Mouse (Mus musculus): Measurements from ENCODE around the gene Vmn2r36. TPM values are rescaled to one million over a fixed set of nuclear protein-coding genes. Genes with fewer than 3 reads are reported as not detected.
"Not testable (repeated sequence)": the region's sequence is repeated elsewhere in the genome, so short reads cannot be mapped to it uniquely, and the experiment has no call there.

Vmn2r36 gene
- polyA plus RNA-seq (2012; rRNA removed) = not detected in 2 replicates

DNA sequence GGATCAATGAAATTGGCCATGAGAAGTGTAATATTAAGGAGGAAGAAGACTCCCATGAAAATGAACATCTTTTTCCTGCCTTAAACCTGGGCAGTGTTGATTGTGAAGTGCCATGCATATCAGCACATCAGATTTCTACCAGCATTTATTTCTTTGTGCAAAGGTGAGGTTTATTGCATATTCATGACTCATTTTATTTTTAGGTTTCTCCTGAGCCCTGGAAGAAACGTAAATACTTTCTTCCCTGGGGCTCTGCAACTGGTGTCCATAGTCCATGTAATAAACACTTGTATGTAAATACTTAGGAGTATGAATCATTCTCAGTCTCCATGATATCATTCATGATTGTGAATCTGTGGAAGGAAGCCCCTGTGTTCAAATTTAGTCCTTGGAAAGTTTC, at the start of gene Vmn2r36:
Gene Vmn2r36 (minus strand): TSS at position 101 of the 400 bp plus-strand sequence.
- not testable (repeated sequence) for H3K4me3 ChIP-seq (ENCODE audit: insufficient read depth, low read length); H3K4me1 ChIP-seq (ENCODE audit: control insufficient read depth, insufficient read depth, low read length); H3K27ac ChIP-seq (ENCODE audit: insufficient read depth, low read length)

Other genes starting within 250 kb of the Vmn2r36 start
- not detected in 2 replicates for gene Vmn2r34, start 213.0 kb downstream of the Vmn2r36 start, polyA plus RNA-seq (2012; rRNA removed)
- not detected in 2 replicates for gene Vmn2r35, start 82.6 kb downstream of the Vmn2r36 start, polyA plus RNA-seq (2012; rRNA removed)